Mouse (Mus musculus) kidney, postnatal 36 days (tissue): ENCODE measurements around the gene Gm28230.

Experiments
- DNase-seq, 2 experiments: peaks; one replicate each; pipeline ENCODE4 v3.0.0; 2021 to 2022; ENCODE audit warnings: mixed read lengths in 2 of 2

Gene Gm28230

DNA sequence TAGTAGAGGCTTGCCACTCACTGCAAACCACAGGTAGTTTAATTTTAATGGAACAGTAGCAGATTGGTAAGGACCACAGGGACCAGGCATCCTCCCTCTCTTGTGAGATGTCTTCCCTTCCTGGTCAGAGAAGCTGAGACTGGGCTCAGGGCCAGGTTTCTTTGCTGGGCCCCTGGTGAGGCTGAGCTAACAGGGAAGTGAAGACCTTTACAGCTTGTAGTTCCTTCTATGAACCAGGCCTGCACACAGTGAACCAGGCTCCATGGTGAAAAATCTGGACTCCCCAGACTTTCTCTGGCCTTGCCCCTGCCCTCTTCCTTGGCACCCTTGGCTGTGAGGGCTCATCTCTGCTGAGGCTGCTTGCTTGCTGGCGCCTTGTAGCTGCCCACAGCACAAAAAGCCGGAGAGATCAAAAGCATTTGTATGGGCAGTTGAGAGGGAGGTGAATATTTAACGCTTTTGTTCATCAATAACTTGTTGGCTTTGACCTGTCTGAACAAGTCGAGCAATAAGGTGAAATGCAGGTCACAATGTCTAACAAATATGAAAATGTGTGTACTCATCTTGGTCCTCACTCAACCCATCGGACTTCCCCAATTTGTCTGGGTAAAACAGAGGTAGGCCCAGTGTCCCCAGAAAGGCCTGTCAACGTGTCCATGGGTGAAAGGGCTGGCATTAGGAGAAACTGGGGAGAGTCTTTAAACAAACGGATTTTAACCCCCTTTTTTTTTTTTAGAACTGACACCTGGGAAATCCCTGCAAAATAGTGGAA, 2.1 kb upstream of the Gm28230 start:
- peak in 1 of 2 experiments; percentile 70 for DNase-seq

DNA sequence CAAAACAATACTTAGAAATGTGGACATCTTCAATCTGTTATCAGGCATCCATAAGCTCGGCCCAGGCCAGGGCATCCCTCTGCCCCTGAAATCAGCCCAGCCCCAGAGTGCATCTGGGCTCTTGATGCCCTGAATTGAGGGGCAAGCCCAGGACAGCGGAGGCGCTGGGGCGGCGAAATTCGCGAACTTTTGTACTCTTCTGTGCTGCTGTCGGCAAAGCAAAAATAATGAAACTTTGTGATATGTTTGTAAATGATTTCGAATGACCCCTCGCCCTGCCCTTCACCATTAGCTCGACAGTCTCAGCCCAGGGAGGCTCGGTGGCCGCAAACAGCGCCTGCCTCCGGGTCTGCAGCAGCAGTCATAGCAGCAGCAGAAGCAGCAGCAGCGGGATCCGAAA, 1.4 kb upstream of the Gm28230 start:
- peak in 1 of 2 experiments; percentile 25 for DNase-seq

- peak in 1 of 2 experiments; percentile 51 for DNase-seq
These were observed 578 bp downstream of the Gm28230 start for GRCm38 (mm10) chr2:74726973-74727639.

- DNase-seq: no peak
These were observed 1.2 kb downstream of the Gm28230 start for GRCm38 (mm10) chr2:74727640-74728302.

DNA sequence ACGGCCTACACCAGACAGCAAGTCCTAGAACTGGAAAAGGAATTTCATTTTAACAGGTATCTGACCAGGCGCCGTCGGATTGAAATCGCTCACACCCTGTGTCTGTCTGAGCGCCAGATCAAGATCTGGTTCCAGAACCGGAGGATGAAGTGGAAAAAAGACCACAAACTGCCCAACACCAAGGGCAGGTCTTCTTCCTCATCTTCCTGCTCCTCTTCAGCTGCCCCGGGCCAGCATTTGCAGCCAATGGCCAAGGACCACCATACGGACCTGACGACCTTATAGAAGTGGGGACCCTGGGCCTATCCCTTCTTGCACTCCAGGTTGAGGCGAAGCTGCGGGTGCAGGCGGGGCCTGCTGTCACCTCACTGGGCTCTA, 1.8 kb downstream of the Gm28230 start:
- no peak for DNase-seq

DNA sequence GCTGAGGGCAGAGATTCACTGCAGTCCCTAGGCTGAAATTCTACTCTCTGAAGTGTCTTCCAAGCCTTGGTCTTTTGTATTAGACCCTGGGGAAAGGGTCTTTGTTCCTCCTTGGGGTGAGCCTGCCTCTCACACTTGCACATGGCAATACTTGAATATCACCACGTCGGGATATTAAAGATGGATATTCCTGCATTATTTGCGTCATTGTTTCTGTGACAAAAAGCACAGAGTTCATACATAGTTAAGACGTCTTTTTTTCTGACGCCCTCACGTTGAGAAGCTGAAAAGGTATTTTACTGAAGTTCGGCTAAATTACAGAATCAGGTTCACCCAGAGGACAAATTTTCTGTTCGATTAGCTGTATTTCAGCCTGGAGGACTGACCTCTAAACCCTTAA, 3.8 kb downstream of the Gm28230 start:
- no peak for DNase-seq

DNA sequence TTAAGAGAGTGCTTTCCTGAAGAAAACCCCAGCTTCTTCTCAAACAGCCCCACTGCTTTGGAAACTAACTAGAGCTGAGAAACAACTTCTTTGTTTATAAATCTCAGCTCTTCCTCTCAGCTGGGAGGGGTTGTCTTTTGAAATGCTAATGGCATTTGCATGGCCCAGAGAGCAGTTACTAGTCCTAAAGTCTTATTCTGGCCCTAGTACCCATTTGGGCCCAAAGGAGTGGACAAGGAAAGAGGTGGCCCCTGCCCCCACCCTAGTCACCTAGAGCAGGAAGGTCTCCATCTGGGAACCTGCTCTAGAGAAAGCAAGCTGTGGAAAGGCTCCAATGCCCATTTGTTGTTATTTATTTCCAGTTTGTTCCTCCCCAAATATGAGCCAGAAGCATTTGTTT, 4.5 kb downstream of the Gm28230 start:
- no peak for DNase-seq

DNA sequence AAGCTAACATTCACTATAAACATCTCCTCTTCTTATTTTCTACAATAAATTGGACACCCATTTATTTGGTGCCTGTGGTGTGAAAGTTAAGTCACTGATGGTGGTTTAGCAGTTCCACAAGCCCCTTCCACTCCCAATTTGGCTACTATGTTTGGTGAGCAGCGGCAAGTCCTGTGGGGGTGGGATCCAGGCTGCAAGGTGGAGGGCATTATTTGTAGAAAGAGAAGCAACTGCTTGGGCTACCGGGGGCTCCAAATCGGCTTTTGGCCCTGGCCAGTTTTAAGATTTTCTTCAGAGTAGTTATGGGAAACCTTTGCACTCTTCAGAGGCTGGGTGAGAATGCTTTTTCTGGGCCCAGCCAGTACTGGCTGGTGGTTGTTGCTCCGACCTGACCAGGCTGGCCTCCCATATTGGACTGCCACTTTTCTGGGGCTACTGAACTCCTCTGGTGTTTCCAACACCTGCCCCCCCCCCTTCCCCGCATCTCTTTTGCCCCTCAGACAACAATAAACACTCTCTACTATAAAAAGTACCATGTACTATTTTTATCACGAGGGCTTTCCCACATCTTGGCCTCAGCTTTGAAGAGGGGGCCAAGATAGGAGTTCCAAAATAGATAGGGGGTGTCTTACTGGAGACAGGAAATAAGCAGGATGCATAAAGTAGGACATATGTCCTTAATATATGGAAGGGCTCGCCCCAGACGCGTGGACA, 5.4 kb downstream of the Gm28230 start:
- no peak for DNase-seq

DNA sequence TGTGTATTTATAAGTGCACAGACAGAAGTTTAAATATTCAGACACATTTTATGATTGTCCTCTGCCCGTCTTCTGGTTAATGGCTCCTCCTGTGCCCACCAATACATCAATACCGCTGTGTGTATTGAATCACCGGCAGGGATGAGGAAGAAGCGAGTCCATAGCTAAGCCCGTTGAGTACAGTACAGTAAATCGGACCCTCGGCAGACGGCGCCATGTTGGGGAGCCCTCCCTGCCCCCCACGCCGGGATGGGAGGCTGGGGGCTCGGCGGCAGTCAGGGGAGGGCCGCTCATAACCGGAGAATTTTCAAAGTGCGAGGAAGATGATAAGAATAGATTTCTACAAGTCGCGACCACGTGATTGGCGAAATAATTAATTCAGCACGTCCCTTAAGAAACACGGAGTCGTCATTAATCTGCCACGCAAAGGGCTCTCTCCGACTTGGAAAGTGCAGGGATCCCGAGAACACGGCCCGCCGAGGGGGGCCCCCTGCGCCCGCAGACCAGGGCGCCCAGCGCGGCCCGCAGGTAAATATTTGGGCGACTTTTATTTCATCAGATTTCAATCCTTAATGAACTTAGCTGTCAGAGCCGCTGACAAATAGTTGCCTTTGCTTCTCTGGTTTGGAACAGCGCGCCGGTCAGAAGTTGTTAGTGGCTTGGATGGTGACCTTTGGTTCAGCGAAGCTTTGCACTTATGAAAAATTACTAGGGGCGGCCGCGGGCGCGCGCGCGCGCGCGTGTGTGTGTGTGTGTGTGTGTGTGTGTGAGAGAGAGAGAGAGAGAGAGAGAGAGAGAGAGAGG, 6.2 kb downstream of the Gm28230 start:
- DNase-seq: peak in 1 of 2 experiments; percentile 49

DNA sequence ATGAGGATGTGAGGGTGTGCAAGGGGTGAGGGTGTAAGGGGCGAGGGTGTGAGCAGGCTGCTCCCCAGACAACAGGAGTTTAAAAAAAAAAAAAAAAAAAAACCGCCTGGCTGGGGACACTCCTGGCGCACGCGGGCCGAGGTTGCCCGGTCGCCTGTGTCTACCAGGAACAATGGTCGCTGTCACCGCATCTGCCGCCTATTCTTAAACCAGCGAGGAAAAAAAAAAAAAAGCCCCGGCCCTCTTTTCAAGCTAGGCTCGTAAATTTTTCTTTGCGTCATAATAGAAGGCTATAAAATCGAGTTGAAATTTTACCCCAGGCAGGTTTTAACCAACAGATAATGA, 6.8 kb downstream of the Gm28230 start:
- DNase-seq: no peak

DNA sequence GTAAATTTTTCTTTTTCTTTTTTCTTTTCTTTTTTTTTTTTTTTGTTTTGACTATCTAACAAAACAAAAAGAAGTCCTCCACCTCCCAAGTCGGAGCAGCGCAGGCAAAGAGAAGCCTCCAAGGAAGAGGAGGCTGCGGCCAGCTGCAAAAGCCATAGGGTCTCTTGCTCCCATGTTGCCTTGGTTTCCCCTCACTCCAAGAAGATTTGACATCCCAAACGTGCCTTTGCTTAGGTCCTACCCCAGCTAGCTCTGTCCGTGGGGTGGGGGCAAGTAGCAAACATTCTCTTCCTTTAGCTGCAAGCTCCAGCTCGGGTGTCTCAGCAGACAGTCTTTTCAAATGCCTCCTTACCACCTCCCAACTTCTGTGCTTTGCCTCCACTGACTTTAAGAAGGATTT, 7.2 kb downstream of the Gm28230 start:
- DNase-seq: no peak

DNA sequence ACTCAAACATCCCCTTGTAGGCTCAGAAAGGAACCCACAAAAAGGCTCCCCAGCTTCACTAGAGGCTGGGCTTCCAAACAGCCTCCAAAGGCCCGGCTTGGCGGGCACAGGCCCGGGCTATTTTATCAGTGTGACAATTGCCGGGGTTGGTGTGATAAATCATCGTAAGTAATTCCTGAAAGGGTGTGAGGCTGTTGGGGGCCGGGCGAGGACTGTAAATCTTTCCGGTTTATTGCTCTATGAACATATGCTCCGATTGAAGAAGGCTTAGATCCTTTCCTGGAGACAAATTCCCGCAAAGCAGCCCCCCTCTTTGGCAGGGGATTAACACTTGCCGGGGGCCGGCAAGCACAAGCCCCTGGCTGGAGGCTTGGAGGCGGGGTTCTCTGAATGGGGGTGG, 7.9 kb downstream of the Gm28230 start:
- DNase-seq: no peak

- DNase-seq: no peak
These were observed 8.7 kb downstream of the Gm28230 start for GRCm38 (mm10) chr2:74734996-74735811.

DNA sequence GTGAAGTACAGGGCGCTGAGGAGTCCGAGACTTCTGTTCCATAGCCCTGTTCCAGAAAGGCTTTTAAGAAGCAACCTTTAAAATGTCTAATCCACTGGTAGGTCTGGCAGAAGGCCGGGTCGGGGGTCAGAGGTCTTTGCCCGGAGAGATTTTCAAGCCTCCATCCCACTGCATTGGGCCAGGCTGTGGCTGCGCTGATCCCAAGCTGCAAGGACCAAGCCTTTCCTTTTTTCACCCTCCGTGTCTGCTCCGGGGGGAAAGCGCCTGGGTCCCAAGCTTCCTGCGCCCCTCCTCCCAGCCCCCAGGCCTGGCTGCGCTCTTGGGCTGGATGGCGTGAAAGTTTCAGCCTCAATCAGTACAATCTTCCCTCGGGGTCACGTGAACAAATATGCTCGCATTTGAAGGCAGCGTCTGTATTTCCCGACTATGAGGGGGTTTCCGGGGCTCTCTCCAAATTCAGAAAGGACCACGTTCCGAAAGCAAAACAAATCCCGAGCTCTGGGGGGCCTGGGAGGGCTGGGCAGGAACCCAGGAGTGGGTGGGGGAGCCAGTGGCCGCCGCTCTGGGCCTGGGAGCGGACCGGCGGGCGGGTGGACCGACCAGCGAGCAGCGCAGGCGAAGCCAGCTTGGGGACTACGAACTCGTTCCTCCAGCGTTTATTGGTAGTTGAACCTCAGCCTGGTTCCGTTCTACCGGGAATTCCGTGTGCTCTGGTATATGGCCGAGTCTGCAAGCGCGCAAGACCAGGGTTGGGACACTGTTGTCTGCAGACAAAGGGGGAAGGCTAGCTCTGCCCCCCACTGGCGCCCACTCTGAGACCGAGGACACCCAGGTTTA, 9.5 kb downstream of the Gm28230 start:
- DNase-seq: peak in 1 of 2 experiments; percentile 40

GRCm38 (mm10) chr2:74736688-74737577, 10.4 kb downstream of the Gm28230 start:
- no peak for DNase-seq

DNA sequence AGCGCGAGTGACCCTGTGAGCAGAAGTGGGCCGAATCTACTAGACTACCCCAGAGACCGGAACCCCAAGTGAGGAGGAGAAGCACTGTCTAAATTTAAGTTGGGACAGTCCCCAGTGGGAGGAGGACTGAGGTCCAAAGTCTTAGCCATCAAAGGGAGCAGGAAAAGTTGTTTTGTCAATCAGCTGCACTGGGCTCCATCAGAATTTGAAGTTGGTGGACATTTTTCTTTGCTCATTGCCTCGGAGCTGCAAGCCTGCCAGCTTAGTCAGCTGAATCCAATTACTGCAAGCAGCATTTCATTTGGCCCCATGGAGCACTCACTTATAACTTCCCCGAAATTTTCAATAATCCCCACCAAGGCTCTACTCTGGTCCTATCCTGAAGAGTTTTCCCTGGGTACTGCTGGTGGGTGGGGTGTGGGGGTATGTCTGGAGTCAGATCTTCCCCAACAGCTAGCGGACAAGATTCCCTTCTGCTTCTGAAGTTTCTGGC, 11.1 kb downstream of the Gm28230 start:
- DNase-seq: peak in 1 of 2 experiments; percentile 39

DNA sequence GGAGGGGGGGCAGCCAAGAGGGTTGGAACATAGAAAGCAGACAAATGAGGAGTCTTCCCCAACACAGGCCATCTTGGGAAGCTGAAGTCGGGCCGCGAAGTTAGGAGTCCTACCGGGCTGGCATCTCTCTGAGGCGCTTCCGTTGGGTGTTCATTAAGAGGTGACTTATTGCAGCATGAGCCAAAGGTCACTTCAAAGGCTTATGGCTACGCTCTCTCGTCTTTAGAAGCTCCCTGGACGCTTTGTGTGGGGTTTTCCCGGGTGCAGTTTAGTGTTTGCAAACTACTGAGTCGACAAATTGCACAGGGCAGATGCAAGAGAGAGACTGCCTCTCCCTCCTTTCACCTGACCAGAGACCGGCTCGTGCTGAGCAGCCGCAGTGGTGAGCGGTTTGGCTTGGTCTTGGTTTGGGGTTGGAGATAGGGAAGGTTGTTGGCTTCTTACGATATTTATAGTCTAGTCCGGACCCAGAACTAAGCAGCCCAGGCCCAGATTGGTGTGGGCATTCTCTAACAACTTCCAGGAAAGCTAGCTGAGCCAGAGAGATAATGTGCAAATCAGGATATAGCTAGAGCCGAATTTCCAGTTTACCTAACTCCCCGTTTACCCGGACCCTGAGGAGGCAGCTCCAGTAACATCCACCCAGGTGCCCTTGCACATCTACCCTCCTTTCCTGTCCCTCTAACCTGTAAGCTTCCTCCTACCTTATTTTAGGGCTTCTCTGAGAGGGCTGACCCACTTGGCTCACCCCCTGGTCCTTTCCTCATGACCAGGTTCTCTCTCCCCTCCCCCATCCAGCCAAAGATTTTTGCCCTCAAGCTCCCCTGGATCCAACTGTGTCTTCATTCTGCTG, 12.3 kb downstream of the Gm28230 start:
- DNase-seq: peak; percentile 38 to 39

GRCm38 (mm10) chr2:74739476-74739800, 12.9 kb downstream of the Gm28230 start:
- no peak for DNase-seq
